Mouse (Mus musculus): ENCODE data around the gene Gm42957.

DNA sequence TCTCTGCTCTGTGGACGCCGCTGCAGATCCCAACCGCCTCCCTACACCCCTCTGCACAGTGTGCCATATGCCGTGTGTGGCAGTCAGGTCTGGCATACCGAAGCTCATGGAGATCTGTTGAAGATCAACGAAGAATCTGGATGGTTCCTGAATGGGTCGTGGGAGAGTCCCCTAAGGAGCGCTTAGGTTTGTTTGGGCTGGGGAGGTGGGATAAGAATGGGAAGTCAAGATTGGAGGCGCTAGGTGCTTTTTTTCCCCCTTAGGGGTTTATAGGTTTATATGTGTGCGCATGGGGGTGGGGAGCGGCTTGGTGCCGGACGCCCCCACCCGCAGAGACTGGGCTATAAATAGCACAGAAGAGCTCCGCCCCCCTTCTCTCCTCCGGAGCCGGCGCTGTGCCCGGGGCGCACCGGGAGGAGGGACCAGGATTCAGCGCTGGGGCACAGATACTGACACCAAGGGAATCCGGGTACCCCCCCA, 39.0 kb upstream of the Gm42957 start, which contains the start of gene Ankrd34a:
- TF ChIP-seq CTCF (IDR thresholded peaks at IDR 0.05; ENCODE audit: control insufficient read depth, insufficient read depth, insufficient replicate concordance, low read depth, low read length) (no peak), POLR2A (IDR thresholded peaks at IDR 0.05; ENCODE audit: control insufficient read depth, low read depth, low read length) (no peak)

Measured in testis, adult 2 months (tissue).